Mouse (Mus musculus): ENCODE data around the gene Plcg2.
A peak's percentile ranks its signal among the peaks of the same experiment; 100 is the strongest.

Plcg2 gene

DNA sequence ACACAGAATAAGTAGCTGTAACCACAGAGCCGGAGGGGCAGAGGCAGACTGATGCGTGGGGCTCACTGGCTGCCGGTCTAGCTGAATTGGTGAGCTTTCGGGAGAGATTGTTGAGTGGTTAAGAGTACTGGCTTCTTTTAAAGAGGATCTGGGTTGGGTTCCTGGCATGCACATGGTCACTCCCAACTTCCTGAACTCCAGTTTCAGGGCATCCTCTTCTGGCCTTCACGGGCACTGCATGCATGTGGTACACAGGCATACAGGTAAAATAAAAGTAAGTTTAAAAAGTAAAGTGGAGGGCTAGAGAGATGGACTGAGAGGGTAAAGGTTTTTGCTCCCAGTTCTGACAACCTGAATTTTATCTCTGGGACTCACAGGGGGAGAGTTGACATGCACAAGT lies 52.4 kb downstream of the Plcg2 start:
- DNase-seq: no peak

DNA sequence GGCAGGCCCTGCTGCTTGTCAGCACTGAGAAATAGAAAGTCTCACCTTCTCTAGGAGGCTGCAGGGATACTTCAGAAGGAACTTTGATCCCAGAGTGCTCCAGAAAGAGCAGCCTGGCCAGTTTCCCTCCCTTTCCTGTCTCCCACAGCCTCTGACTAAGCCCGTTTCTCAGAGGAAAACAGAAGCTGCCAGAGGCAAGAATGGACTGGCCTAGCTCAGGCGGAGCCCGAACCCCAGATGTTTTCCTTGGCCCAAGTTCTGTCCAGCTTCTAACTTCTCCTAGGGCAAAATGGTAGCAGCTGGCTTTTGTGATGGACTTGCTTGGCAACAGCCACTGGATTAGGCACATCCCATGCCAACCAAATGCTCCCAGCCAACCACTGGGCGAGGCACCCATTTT lies 62.9 kb downstream of the Plcg2 start:
- no peak for DNase-seq

DNA sequence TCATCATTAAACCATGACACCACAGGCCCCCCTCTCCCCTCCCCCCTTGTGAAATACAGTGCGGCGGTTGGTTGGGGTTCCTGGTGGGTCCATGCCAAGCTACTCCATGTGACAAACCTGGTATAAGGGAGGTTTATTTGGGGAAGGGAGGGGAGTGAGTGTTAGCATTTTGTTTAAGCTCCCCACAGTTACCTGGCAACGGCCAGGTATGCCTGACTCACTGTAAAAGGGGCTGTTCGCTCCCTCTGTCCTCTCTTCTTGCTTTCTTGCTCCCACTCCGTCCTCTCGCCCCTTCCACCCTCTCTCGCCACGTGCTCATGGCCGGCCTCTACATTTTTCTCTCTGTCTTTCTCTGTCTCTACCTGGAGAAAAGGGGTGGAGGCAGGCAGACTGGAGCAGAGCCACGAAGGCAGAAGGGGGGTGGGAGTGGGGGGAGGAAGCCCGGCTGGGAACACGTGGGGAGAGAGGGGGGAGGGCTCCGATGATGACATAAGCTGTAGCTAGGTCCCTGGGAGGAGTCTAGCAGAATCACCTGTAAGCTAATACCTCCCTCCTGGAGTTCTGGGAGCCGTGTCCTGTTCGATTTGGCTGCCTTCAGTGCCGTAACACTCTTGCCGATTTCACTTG lies 63.8 kb downstream of the Plcg2 start:
- no peak for DNase-seq

DNA sequence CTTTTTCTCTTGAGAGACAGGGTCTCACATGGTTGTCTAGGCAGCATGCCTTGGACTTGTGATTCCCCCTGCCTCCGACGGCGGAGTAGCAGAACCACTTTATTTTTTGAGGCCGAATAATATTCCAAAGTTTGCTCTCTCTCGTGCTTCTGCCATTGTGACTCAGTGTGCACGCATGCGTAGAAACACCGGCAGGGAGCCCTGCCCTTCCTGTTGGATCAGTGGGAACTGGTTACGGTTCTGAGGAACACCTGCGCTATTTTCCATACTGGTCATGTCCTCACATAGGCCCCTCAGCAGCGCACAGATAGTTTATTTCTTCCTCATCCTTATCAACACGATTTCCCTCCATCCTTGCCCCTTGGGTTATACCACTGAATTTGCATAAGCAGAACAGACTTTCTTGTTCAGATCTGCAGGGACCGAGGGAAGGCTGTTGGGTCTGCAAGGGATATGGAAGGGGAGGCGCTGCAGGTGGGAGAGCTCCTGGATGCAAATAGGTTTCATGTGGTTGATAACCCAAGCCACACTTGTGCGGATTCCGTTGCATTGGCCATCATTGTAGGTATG lies 64.4 kb downstream of the Plcg2 start:
- no peak for DNase-seq

DNA sequence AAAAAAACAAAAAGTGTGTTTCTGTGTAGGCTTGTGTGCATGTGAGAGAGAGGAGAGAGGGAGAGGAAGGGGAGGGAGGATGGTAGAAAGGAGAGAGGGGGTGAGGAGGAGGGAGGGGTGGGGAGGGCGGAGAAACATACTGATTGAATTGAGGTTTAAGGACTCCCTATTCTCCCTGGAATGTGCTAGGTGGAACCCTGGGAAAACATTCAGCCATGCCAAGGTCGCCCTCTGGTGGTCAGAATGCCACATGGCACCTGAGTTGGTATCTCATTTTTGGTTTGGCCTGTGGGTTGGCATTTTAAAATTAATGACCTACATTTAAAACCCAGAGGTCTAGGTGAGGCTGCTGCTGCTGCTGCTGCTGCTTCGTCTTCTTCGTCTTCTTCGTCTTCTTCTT lies 71.3 kb downstream of the Plcg2 start:
- peak; percentile 56 for DNase-seq

DNA sequence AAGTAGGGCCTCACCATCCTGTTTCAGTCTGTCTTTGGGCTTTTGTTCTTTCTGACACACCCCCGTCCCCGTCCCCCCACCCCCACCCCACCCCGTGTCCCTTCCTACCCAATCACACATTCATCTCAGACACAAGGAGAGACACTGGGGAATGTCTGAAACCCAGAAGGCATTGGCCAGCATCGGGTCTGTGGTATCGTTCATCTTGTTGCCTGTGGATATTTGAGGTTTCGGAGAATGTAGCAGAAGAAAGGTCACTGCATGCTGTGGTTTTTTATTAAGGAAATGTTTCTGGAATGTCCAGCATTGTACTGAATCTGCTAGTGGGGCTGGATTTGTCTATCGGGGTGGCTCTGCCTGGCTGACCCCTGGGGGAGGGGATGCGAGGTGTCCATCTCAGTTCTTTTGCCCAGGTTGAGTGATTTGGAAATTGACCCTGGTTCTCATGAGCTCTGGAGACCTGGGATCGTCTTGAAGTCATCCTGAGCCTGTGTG lies 78.2 kb downstream of the Plcg2 start:
- no peak for DNase-seq

DNA sequence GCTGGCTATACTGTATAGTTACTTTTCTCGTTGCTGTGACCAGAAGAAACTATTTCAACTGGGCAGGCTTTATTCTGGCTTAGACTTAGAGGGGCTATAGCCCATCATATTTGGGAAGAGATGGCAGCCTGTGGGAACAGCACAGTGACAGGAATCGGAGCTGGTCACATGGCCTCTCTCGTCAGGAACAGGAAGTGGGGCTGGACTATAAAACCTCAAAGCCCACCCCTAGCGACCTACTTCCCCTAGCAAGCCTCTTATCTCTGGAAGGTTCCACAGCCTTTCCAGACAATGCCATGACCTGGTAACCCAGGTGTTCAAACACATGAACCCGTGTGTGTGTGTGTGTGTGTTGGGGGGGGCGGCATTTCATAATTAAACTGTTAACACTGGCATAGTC lies 79.0 kb downstream of the Plcg2 start:
- no peak for DNase-seq

DNA sequence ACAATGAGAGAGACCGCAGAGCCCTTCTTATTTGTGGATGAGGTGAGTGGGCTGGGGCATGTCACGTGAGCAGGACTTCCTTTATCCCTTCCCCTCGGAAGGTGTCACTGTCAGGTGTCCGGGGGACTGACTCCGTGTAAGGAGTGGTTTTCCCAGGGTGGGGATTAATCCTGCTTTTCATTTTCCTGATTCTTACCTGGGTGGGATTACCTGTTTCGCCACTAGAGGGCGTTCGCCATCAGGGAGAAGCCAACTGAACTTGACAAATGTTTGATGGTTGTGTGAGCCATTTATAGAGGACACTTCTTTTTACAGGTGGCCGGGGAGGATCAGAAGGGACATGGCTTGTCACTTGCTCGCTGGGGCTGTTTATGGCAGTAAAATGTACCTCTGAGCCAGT lies 79.8 kb downstream of the Plcg2 start:
- peak; percentile 2 for DNase-seq

DNA sequence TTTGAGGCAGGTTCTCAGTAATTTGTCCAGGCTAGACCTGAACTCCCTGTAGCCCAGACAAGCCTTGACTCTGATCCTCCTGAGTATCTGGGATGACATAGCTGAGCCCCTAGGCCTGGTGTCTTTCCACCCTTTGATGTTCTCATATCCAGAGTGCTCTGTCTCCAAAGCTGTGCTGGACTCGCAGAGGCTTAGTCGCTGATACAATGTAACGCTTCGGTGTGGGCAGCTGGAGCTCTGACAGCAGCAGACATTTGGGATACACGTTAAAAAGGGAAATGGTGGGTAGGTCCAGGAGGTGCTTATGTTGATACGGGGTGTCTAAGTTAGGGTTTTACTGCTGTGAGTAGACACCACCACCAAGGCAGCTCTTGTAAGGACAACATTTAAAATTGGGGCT lies 80.8 kb downstream of the Plcg2 start:
- no peak for DNase-seq

DNA sequence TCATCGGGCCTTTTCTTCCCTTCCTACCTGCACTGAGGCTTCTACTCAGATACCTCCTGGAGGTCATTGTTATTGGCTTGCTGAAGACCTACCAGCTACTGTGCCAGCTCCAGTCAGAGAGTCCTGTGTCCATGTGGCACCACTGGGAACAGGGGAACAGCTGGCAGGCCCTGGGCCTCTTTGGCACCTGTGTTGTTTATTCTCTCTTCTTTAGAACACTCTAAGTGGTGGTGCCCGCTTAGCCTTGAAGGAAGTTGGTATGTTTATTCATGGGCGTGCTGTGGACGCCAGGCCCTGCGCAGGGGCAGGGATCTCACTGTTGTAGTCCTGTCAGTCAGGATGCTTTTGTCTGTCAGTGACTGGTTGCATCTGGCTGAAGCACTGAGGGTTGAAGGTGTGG lies 95.8 kb downstream of the Plcg2 start:
- DNase-seq: no peak

DNA sequence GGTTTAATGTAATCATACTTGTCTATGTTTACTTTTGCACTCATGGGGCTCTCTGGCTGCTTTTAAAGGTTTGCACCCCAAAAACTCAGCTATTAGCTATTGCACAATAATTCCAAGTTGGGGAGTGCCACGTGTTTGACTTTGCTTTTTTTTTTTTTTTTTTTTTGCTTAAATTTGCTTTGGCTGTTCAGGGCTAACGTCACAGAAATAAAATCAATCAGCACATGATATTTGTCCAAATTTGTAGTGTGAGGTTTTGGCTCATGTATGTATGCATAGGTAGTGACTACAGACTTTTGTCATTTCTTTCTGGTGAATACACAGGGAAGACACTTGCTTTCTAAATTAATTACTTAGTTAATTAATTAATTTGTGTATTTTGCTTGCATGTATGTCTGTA lies 96.9 kb downstream of the Plcg2 start:
- DNase-seq: no peak

DNA sequence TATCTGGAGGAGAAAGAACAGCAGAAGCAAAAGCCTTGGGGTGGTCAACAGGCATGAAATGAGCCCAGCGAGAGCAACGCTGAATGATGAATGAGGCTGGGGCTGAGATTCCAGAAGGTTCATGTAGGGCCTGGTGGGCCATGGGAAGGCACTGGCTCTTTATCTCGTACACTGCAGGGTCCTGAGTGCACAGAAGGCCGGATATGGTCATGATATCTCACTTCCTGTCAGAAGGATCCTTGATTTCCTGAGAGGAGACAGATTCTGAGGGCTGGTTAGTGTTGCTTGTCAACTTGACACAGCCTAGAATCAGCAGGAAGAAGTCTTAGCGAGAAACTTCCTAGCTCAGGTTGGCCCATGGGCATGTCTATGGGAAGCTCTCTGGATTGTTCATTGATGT lies 98.7 kb downstream of the Plcg2 start:
- DNase-seq: no peak

DNA sequence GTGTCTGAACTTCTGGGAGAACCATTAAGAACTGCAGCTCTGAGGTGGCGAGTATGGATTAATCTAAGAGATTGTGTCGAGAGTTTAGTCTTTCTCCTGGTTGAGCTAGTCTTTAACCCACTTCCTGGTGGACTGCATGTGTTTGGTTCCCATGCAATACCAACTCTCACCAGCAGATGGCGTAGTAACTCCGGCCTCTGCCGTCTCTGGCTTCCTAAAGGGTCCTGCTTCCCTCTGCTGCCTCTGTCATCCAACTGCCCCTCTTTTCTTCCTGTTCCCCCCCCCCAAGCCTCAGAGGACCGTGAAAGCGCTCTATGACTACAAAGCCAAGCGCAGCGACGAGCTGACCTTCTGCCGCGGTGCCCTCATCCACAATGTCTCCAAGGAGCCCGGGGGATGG lies 102.7 kb downstream of the Plcg2 start:
- DNase-seq: peak; percentile 22

DNA sequence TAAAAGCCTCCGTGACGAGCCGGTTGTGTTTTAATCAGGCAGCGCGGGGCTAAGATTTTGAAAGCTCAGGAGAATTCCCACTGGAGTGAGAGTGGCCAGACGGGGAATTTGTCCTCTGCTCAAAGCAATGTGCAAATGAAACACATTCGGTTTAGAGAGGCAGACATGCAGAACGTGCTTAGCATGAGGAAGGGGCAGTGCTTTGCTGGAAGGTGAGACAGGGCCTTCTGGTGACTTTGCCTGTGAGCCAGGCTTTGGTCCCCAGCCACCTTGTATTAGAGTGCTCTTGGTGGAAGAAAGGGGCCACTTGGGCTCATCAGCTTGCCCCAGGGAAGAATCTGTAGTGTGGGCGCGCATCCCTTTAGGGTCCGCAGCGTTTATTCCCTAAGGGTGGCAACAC lies 106.0 kb downstream of the Plcg2 start:
- DNase-seq: no peak

DNA sequence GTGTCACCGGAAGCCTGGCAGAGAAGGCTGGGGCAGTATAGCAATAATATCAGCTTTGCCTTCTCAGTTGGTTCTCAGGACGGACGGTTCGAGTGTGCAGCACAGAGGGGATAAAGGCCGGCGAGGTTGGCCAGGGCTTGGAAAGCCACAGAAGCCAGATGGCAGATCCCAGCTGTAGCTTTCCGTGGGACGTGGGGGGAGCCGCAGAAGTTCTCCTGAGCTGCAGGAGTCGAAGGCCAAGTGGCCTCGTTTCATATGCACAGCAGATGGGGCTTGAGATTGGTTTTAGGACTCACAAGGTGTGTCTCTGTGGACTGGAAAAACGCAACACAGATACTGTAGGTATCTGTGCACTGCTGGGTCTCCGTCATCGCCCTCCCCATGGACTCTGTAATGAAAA lies 106.6 kb downstream of the Plcg2 start:
- peak; percentile 61 for DNase-seq

DNA sequence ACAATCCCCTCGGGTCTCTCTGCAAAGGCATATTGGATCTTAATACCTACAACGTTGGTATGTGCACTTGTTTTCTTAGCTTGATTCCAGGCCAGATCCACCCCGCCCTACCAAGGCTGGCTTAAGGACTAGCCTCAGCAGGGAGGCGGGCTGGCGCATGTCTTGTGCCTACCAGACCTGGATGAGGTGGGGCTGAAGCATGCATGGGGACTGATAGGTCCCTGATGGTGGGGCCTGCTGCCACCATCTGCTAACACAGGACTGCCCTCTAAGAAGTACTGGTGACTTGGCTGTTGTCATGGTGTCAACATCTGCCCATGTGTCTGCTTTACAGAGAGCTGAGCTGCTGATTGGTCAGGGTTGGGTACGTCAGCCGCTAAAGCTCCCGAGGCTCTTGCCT lies 107.1 kb downstream of the Plcg2 start:
- peak; percentile 50 for DNase-seq

DNA sequence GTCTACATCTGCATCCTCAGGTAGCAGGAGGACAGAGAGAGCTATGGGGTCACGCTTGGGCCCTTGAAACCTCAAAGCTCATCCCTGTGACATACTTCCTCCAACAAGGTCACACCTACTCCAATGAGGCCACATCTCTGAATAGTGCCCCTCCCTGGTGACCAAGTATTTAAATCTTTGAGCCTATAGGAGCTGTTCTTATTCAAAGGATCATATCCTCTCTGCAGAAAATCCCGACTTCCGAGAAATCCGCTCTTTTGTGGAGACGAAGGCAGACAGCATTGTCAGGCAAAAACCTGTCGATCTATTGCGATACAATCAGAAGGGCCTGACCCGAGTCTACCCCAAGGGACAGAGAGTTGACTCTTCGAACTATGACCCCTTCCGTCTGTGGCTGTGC lies 112.4 kb downstream of the Plcg2 start:
- DNase-seq: no peak

DNA sequence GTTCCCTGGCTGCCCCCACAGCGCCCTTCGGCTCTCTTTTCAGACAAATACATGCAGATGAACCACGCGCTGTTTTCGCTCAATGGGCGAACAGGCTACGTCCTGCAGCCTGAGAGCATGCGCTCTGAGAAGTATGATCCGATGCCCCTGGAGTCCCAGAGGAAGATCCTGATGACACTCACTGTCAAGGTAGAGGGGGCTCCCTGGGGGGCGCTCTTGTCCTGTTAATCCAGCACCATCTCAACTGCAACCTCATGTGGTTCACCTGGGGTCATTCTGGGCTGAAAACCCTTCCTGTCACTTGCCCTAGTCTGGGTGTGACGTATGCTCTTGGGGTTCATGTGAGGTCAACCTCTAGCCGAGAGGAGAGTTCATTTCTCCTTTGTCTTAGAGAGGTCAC lies 114.8 kb downstream of the Plcg2 start:
- no peak for DNase-seq

DNA sequence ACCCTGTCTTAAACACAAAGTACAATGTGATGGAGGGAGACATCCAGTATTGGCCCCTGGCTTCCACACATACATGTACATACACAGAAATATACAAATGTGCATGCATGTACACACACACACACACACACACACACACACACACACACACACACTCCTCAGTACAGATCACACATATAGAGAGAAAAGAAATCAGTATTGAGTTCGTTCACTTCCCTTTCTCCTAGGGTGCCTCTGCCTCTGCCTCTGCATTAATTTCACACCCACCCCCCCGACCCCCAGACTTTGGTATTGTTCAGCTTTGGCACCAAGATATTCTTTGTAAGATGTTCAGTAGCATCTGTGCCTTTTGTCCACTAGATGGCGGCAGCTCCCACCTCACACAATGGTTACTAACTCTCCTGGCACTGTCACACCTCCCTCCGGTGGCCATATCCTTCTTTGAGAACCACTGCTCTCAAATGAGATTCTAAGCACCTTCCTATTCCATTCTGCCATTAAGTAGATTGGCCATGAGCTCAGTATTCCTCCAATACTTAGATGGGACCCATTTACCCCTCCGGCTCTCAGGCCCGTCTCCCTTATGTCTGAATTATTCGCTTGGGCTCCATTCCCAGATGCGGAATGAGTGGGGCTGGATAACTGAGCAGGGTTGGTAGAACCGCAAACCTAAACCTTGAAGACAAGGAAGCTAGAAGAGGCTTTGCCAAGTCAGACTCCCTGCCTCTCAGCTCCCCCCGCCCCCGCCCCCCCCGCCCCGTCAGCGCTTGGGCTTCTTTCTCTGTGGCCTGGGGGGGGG lies 128.1 kb downstream of the Plcg2 start:
- DNase-seq: peak; percentile 43

DNA sequence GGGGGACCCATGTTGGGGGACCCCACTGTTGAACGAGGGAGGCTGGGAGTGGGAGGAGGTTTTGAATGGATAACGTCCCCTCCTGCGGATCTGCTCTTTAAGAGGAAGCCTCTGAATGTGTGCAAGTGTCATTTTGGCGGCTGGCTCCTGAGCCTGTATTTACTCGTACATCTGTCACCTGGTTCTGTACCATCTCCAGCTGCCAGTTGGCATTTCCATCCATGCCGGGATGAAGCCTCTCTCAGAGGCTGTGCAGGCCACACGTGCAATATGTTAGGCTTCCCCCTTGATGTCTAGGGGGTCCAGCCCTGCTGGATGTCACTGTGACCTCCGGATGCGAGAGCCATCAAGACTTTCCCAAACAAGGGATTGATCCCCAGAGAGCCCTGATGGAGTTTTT lies 129.0 kb downstream of the Plcg2 start:
- DNase-seq: no peak

DNA sequence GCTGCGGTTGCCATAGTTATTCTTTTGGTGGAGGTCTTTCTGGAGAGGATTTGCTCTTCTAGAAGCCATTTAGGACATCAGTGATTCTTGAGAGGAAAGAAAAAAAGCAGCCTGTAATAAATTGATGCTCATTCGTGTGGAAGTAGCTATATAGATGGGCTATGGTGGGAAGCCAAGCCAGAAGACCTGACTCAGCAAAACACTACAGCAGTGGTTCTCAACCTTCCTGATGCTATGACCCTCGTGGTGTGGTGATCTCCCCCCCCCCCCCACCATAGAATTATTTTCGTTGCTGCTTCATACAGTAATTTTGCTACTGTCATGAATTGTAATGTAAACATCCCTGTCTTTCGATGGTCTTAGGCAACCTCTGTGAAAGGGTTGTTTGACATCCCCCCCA lies 134.4 kb downstream of the Plcg2 start:
- no peak for DNase-seq

DNA sequence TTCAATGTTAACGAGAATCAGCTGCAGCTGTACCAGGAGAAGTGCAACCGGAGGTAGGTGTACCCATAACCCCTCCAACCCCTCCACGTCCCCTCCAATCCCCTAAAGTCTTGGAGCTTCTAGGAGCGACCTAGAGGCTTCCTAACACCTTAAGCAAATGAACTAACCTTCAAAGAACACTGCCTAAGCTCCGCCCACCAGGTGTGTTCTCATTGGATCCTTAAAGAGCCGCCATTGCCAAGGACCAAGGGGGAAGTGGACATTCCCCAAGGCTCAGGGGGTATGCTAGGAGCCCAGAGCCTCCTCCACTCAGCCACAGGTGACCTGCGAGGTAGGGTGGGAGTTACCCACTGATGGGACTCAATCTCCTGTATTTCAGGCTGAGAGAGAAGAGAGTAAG lies 136.3 kb downstream of the Plcg2 start:
- no peak for DNase-seq

DNA sequence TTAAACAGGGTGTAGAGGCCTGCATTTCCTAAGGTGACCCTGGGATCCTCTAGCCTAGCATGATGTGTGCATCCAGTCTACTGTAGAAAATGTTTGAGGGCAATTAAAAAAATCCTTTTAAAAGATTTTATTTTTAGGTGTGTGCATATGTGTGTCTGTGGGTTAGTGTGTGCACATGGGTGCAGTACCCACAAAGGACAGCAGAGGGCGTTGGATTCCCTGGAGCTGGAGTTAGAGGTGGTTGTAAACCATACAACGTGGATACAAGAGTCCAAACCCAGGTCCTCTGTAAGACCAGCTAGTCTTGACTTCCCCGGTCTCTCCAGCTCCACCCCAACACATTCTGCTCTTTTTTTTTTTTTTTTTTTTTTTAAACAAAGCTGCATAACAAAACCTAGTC lies 139.4 kb downstream of the Plcg2 start:
- DNase-seq: no peak

DNA sequence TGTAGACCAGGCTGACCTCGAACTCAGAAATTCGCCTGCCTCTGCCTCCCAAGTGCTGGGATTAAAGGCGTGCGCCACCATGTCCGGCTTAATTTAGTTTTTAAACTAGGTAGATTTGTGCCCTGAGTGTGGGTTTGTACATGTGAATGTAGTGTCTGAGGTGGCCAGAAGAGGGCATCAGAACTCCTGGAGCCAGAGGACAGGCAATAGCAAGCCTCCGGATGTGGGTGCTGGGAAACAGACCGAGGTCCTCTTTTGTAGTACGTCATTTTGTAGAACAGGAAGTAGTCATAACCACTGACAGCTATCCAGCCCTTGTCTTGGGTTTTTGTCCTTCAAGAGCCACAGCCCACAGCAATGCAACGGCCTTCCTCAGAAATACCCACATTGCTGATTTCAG lies 141.5 kb downstream of the Plcg2 start:
- no peak for DNase-seq

DNA sequence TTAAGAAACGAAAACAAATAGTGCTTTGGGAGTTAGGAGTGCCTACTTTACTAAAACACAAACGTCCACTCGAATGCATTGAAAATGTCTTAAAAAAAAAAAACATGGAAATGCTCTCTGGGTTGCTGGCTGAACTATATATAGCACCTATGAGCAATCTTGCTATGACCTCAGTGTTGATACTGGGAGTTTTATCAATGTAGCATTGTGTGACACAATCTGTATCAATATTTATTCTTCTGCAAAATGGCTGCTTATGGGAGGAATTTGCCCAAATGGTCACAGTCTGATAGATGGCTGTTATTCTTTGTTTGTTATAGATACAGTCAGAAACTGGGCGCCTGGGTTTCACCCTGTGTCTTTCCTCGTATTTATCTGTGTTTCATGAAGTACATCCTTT lies 147.4 kb downstream of the Plcg2 start:
- no peak for DNase-seq
